Mouse (Mus musculus) liver, postnatal 0 days (tissue): ENCODE measurements at regions not wholly inside any gene's neighbourhood (a gene's known extent, or its start where the extent isn't known, plus 50 kb on each side); places are given as distances from the start of the nearest gene placed in this dataset.

Experiments used
- CTCF ChIP-seq: sonication (generic); IDR thresholded peaks from 2 replicates; pipeline ENCODE4 v1.5.1; 2016; ENCODE audit warnings: antibody characterized with exemption, low read depth
- EP300 ChIP-seq: IDR thresholded peaks from 2 replicates; pipeline ENCODE4 v1.6.1; 2016; ENCODE audit warnings: antibody characterized with exemption, low read depth, mild to moderate bottlenecking

DNA sequence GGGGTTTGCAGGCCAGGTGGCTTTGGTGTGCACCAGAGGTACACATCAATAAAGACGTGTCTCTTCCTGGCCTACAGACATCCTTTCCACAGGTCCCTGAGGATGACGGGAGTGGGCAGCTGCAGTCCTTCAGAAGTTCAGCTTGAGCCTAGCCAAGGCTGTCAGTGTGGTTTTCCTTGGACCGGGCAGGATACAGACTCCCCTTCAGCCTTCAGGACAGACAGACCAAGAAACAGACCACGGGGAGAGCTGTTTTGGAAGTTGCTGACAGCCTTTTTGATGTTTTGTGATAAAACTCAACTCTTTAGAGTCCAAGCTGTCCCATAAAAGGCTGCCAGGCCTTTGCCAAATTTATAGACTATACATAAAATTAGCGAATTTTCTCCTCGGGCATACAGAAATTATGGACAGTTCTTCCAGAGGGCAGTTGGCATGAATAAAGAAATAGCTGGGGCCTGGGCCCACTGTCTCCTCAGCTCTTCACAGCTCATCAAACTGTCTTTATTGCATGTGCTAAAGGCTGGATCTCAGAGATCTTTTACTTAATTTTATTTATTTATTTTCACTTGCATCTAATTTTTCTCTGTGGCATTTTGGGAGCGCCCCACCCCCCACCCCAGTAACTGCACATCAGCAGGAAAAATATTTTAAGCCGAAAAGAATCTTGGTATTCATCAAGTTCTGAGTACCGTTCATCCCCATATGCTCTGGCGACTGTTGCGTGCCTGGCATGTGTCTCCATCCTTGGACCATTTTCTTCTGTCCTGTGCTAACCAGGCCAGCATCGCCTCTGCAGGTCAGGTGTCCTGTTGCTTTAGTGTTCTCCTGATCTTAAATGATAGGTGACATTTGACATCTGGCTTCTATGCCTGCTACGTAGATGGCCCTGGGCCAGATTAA lies 216.2 kb downstream of the Agtpbp1 start:
- TF ChIP-seq CTCF (no peak), EP300 (no peak)
